Mouse (Mus musculus) spleen, adult 2 months (tissue): ENCODE results near the gene Agk. TPM values are rescaled to one million over a fixed set of nuclear protein-coding genes. Genes with fewer than 3 reads are reported as not detected.

Source experiments
- DNase-seq, 2 experiments: peaks; one replicate each; pipeline versions ENCODE4 v3.0.0 to v3.0.0-alpha.2; 2012 to 2021; ENCODE audit warnings: low spot score in 2 of 2, low read depth in 1 of 2
- H3K27ac ChIP-seq: fragments of 200-500 bp; 2 replicates; pipeline ENCODE4 v1.5.1; 2012; ENCODE audit warnings: low read length, inconsistent platforms; ENCODE audit not compliant: insufficient read depth
- H3K27me3 ChIP-seq: fragments of 200-500 bp; 2 replicates; pipeline ENCODE4 v1.6.1; 2012; ENCODE audit warnings: mild to moderate bottlenecking, moderate library complexity, low read length, inconsistent platforms; ENCODE audit not compliant: control insufficient read depth, insufficient read depth
- H3K36me3 ChIP-seq: fragments of 200-500 bp; 2 replicates; pipeline ENCODE4 v1.6.1; 2012; ENCODE audit warnings: mild to moderate bottlenecking, low read length, inconsistent platforms; ENCODE audit not compliant: control insufficient read depth, insufficient read depth
- H3K4me1 ChIP-seq: fragments of 200-500 bp; 2 replicates; pipeline ENCODE4 v1.6.1; 2011; ENCODE audit warnings: inconsistent platforms; ENCODE audit not compliant: control insufficient read depth, insufficient read depth, insufficient read length
- H3K4me3 ChIP-seq: fragments of 200-500 bp; 2 replicates; pipeline ENCODE4 v1.5.1; 2011; ENCODE audit warnings: mild to moderate bottlenecking, inconsistent platforms; ENCODE audit not compliant: insufficient read depth, insufficient read length; ENCODE audit errors: extremely low read depth
- CTCF ChIP-seq: fragments of 200-500 bp; IDR thresholded peaks from 2 replicates; pipeline ENCODE4 v1.5.1; 2011; ENCODE audit warnings: mild to moderate bottlenecking, inconsistent platforms; ENCODE audit not compliant: insufficient read depth, insufficient read length, insufficient replicate concordance; ENCODE audit errors: extremely low read depth
- POLR2A ChIP-seq: fragments of 200-500 bp; IDR thresholded peaks from 2 replicates; pipeline ENCODE4 v1.6.1; 2011; ENCODE audit warnings: low read depth, low read length, inconsistent platforms
- WGBS: fragments of 180-500 bp; shearing (Covaris S2); methylation state at CpG from one replicate; pipeline ENCODE4 v1.1.7; 2018; 5-methylcytosine and 5-hydroxymethylcytosine counted together
- polyA plus RNA-seq: library from polyadenylated mRNA; depleted of rRNA; stranded (reverse); fragments of >200 nt; gene quantifications from 2 replicates; pipeline ENCODE4 v1.2.3, GENCODE M21; 2012; rRNA removed

Agk gene
- polyA plus RNA-seq, 1 experiment, result 5.1 TPM

GRCm38 (mm10) chr6:40436047-40436483 is 111.1 kb downstream of the Agk start, which contains the start of gene E330009J07Rik:
Gene E330009J07Rik, minus strand, starts transcription at chr6:40436135.
- peaks cover 13% of the 10 kb centered on the region for H3K4me1 ChIP-seq
- peak within 1 kb of the TSS; percentile 87 for H3K4me3 ChIP-seq
- 0 out of 2 replicates have a peak, but pooled peaks cover 3% of the 10 kb centered on the region for H3K27me3 ChIP-seq
- peak within 1 kb of the TSS; percentile 39; the same call in 1 of the 2 replicates for H3K27ac ChIP-seq
- peak; percentile 38 for TF ChIP-seq POLR2A
- TF ChIP-seq CTCF, result no peak
- 2% methylated on average over 35 of the region's 38 CpGs for WGBS
- peak in 1 of 2 experiments; percentile 79 for DNase-seq
- no peaks in the 10 kb centered on the region for H3K36me3 ChIP-seq

DNA sequence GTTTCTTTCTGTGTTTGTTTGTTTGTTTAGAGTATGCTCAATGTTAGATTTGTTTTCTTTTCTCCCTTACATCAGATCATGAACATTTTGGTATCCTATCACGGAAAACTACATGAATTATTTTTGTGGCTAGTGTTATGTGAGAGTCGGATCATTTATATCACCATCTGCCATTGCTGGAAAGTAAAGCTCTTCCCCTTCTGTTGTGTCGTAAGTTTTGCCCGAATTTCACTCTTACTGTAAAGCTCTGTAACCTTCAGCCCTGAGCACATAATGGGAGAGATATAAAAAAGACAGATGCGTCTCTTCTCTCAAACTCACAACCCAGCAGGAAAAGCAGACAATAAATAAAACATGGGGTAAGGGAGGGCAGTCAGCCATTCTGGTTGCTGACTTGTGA is 114.0 kb downstream of the Agk start, which contains the start of gene Wee2:
Wee2 (plus strand) TSS at position 153 of the 400 bp plus-strand sequence.
- Histone ChIP-seq H3K4me1 (peaks cover 5% of the 10 kb centered on the region), H3K36me3 (no peaks in the 10 kb centered on the region), H3K4me3 (no peak within 1 kb of the TSS), H3K27ac (no peak within 1 kb of the TSS), H3K27me3 (peaks cover 3% of the 10 kb centered on the region; the same call in 1 of the 2 replicates)
- TF ChIP-seq POLR2A (no peak), CTCF (no peak)
- 80% methylated on average over 5 of the region's 5 CpGs for WGBS
- no peak for DNase-seq

- Histone ChIP-seq H3K27me3 (peaks cover 3% of the 10 kb centered on the region; the same call in 1 of the 2 replicates), H3K4me3 (no peak overlapping the region), H3K4me1 (peaks cover 4% of the 10 kb centered on the region), H3K36me3 (no peaks in the 10 kb centered on the region), H3K27ac (no peak overlapping the region)
- TF ChIP-seq POLR2A (no peak), CTCF (no peak)
- DNase-seq, result no peak
- 18% methylated on average over 12 of the region's 12 CpGs for WGBS
These were observed 114.8 kb downstream of the Agk start for GRCm38 (mm10) chr6:40439731-40440130.

DNA sequence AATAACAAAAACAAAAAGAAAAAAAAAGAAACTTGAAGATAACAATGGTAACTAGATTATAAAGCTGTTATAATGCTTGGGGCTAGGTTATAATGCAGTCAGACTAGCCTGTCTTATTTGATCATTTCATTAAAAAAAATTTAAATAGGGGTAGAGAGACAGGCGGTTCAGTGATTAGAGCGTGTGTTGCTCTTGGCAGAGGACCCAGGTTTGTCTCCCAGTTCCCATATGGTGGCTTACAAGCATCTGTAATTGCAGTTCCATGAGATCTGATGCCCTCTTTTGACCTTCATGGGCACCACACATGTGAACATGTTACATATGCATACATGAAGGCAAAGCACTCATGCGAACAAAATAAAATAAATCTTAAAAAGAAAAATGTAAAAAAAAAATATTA is 116.3 kb downstream of the Agk start:
- 83% methylated on average over 3 of the region's 3 CpGs for WGBS
- no peak overlapping the region for H3K27ac ChIP-seq
- no peak overlapping the region for H3K4me3 ChIP-seq
- no peaks in the 10 kb centered on the region; the same call in 1 of the 2 replicates for H3K27me3 ChIP-seq
- no peak for TF ChIP-seq POLR2A
- no peak for TF ChIP-seq CTCF
- no peaks in the 10 kb centered on the region for H3K36me3 ChIP-seq
- no peak for DNase-seq
- H3K4me1 ChIP-seq, result no peaks in the 10 kb centered on the region

DNA sequence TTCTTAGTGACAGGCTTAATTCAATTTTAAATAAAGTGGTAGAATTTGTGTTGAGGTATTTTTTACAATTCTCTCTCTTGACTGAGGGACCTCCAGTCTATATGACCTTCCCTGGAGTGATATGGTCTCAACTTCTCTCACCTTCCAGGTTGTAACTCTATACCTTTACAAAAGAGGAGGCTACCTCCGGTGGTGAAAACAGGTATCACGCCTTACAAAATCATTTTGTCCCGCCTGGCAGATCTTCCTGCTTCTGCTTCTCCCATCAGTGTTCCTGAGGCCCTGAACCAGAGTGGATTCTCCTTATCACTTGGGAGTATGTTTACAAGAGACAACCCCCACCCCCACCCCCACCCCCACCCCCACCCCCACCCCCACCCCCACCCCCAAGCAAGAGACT is 116.8 kb downstream of the Agk start:
- Histone ChIP-seq H3K27ac (no peak overlapping the region), H3K36me3 (no peaks in the 10 kb centered on the region), H3K4me3 (no peak overlapping the region), H3K27me3 (no peaks in the 10 kb centered on the region; the same call in 1 of the 2 replicates), H3K4me1 (no peaks in the 10 kb centered on the region)
- TF ChIP-seq POLR2A, result no peak
- 0 out of 2 replicates have a peak, but pooled peaks have one; percentile 5 for TF ChIP-seq CTCF
- WGBS, result 49% methylated on average over 3 of the region's 3 CpGs
- no peak for DNase-seq

- Histone ChIP-seq H3K27me3 (no peaks in the 10 kb centered on the region; the same call in 1 of the 2 replicates), H3K4me1 (no peaks in the 10 kb centered on the region), H3K27ac (no peak overlapping the region), H3K36me3 (no peaks in the 10 kb centered on the region), H3K4me3 (no peak overlapping the region)
- WGBS, result 38% methylated on average over 10 of the region's 10 CpGs
- no peak for TF ChIP-seq POLR2A
- TF ChIP-seq CTCF, result no peak
- no peak for DNase-seq
These were observed 118.4 kb downstream of the Agk start for GRCm38 (mm10) chr6:40443281-40443928.

Other genes with a start within 250 kb of the Agk start
- 3.6 and 4.7 TPM in 2 replicates for gene E330009J07Rik, start 111.0 kb downstream of the Agk start, polyA plus RNA-seq
- not detected in 2 replicates for gene Wee2, start 113.9 kb downstream of the Agk start, polyA plus RNA-seq
- gene Ssbp1, start 146.2 kb downstream of the Agk start, polyA plus RNA-seq, result 7.2 and 8.5 TPM in 2 replicates
- gene Tas2r137, start 166.1 kb downstream of the Agk start, polyA plus RNA-seq, result not detected in 2 replicates
- gene Tas2r108, start 168.4 kb downstream of the Agk start, polyA plus RNA-seq, result not detected in 2 replicates
- not detected in 2 replicates for gene Prss37, start 194.3 kb downstream of the Agk start, polyA plus RNA-seq
- gene Olfr461, start 229.9 kb downstream of the Agk start, polyA plus RNA-seq, result not detected in 2 replicates
- not detected in 2 replicates for gene Olfr460, start 244.3 kb downstream of the Agk start, polyA plus RNA-seq